Mouse (Mus musculus) CH12.LX (cell line): ENCODE results near the gene Iqcf3. TPM values are rescaled to one million over a fixed set of nuclear protein-coding genes. Genes with fewer than 3 reads are reported as not detected.

ENCODE experiments used
- DNase-seq: peaks from one replicate; pipeline ENCODE4 v3.0.0-alpha.2; 2013; ENCODE audit errors: extremely low read depth
- H3K27ac ChIP-seq: 2 replicates; pipeline ENCODE4 v1.5.1; 2012; ENCODE audit warnings: low read depth, mild to moderate bottlenecking, control low read depth, moderate library complexity; ENCODE audit not compliant: insufficient read depth
- H3K27me3 ChIP-seq: replicated peaks from 2 replicates; pipeline ENCODE3; 2012; ENCODE audit warnings: inconsistent platforms
- H3K36me3 ChIP-seq, 2 experiments: replicated peaks in 1 of 2; 2 replicates each; pipeline versions ENCODE3 to v1.6.1; 2012; ENCODE audit warnings: inconsistent platforms in 1 of 2, low read length in 1 of 2, mild to moderate bottlenecking in 1 of 2, mixed read lengths in 1 of 2, moderate library complexity in 1 of 2; ENCODE audit not compliant: control insufficient read depth in 1 of 2, insufficient read depth in 1 of 2
- H3K4me1 ChIP-seq, 2 experiments: 2 replicates each; pipeline ENCODE4 v1.6.1; 2012; ENCODE audit warnings: inconsistent platforms in 1 of 2, moderate library complexity in 1 of 2; ENCODE audit not compliant: insufficient read depth in 2 of 2, control insufficient read depth in 1 of 2
- H3K4me2 ChIP-seq: 2 replicates; pipeline ENCODE4 v1.6.1; 2012; ENCODE audit warnings: low read depth, mild to moderate bottlenecking, control low read depth; ENCODE audit not compliant: poor library complexity, insufficient read depth, severe bottlenecking
- H3K4me3 ChIP-seq, 3 experiments: fragments of 150-350 bp in 1 of 3; sonication (generic) in 1 of 3; replicated peaks in 1 of 3; 2 replicates each; pipeline versions ENCODE3 to v1.5.1; 2011 to 2012; ENCODE audit warnings: low read depth in 2 of 3, low read length in 2 of 3, mild to moderate bottlenecking in 2 of 3, moderate library complexity in 2 of 3, control low read depth in 1 of 3, improper control_type of control experiment in 1 of 3, inconsistent platforms in 1 of 3, mixed read lengths in 1 of 3; ENCODE audit not compliant: poor library complexity in 1 of 3
- H3K79me2 ChIP-seq: replicated peaks from 2 replicates; pipeline ENCODE4 v1.6.1; 2012; ENCODE audit warnings: mild to moderate bottlenecking, moderate library complexity; ENCODE audit not compliant: control insufficient read depth, poor library complexity, insufficient read depth, severe bottlenecking; ENCODE audit errors: extremely low read depth
- H3K9ac ChIP-seq: 2 replicates; pipeline ENCODE4 v1.6.1; 2012; ENCODE audit warnings: low read depth, mild to moderate bottlenecking, control low read depth, moderate library complexity; ENCODE audit not compliant: insufficient read depth
- H3K9me3 ChIP-seq: replicated peaks from 2 replicates; pipeline ENCODE3; 2012; ENCODE audit warnings: low read length, inconsistent platforms, mixed read lengths
- BHLHE40 ChIP-seq: IDR thresholded peaks from 2 replicates; pipeline ENCODE4 v1.6.1; 2011; ENCODE audit warnings: mild to moderate bottlenecking, low read depth, low read length, improper control_type of control experiment
- CHD1 ChIP-seq: IDR thresholded peaks from 2 replicates; pipeline ENCODE4 v1.6.1; 2012; ENCODE audit warnings: low read depth, low read length, improper control_type of control experiment, inconsistent platforms
- CHD2 ChIP-seq: IDR thresholded peaks from 2 replicates; pipeline ENCODE4 v1.6.1; 2011; ENCODE audit warnings: low read length, improper control_type of control experiment
- CTCF ChIP-seq, 2 experiments: IDR thresholded peaks in 1 of 2; conservative IDR thresholded peaks in 1 of 2; 2 replicates each; pipeline ENCODE4 v1.5.1; 2011 to 2012; ENCODE audit warnings: low read depth in 2 of 2, low read length in 2 of 2, improper control_type of control experiment in 1 of 2, inconsistent platforms in 1 of 2, mild to moderate bottlenecking in 1 of 2, moderate library complexity in 1 of 2
- E2F4 ChIP-seq: IDR thresholded peaks from 2 replicates; pipeline ENCODE4 v1.6.1; 2011; ENCODE audit warnings: low read depth, low read length, improper control_type of control experiment; ENCODE audit not compliant: insufficient replicate concordance
- EP300 ChIP-seq: IDR thresholded peaks from 2 replicates; pipeline ENCODE4 v1.6.1; 2011; ENCODE audit warnings: low read length, improper control_type of control experiment
- ETS1 ChIP-seq: conservative IDR thresholded peaks from 2 replicates; pipeline ENCODE4 v1.6.1; 2012; ENCODE audit warnings: low read depth, mild to moderate bottlenecking, inconsistent platforms, low read length, improper control_type of control experiment, moderate library complexity
- GABPA ChIP-seq: IDR thresholded peaks from 2 replicates; pipeline ENCODE4 v1.6.1; 2012; ENCODE audit warnings: low read depth, low read length, improper control_type of control experiment, inconsistent platforms; ENCODE audit not compliant: insufficient replicate concordance
- JUN ChIP-seq: IDR thresholded peaks from 2 replicates; pipeline ENCODE4 v1.6.1; 2011; ENCODE audit warnings: low read depth, mild to moderate bottlenecking, low read length, improper control_type of control experiment, moderate library complexity; ENCODE audit not compliant: insufficient read depth
- KAT2A ChIP-seq: IDR thresholded peaks from 2 replicates; pipeline ENCODE4 v1.6.1; 2012; ENCODE audit warnings: low read length, improper control_type of control experiment, inconsistent platforms; ENCODE audit not compliant: insufficient replicate concordance
- MAFK ChIP-seq: IDR thresholded peaks from 2 replicates; pipeline ENCODE4 v1.6.1; 2011; ENCODE audit warnings: low read length, improper control_type of control experiment; ENCODE audit not compliant: insufficient replicate concordance
- MAZ ChIP-seq: IDR thresholded peaks from 2 replicates; pipeline ENCODE4 v1.6.1; 2012; ENCODE audit warnings: low read depth, mild to moderate bottlenecking, inconsistent platforms, low read length, improper control_type of control experiment, moderate library complexity
- MEF2A ChIP-seq: IDR thresholded peaks from 2 replicates; pipeline ENCODE4 v1.6.1; 2014; ENCODE audit warnings: low read depth, mild to moderate bottlenecking, inconsistent platforms, low read length, improper control_type of control experiment, borderline replicate concordance
- MYC ChIP-seq: IDR thresholded peaks from 2 replicates; pipeline ENCODE4 v1.6.1; 2011; ENCODE audit warnings: low read depth, mild to moderate bottlenecking, improper control_type of control experiment, low read length
- NRF1 ChIP-seq: IDR thresholded peaks from 2 replicates; pipeline ENCODE4 v1.6.1; 2014; ENCODE audit warnings: low read depth, mild to moderate bottlenecking, inconsistent platforms, low read length, improper control_type of control experiment, moderate library complexity
- PAX5 ChIP-seq: IDR thresholded peaks from 2 replicates; pipeline ENCODE4 v1.6.1; 2012; ENCODE audit warnings: low read length, inconsistent platforms, mixed read lengths
- POLR2A ChIP-seq: IDR thresholded peaks from 2 replicates; pipeline ENCODE4 v1.6.1; 2011; ENCODE audit warnings: low read depth, mild to moderate bottlenecking, improper control_type of control experiment, low read length
- POLR2AphosphoS2 ChIP-seq: IDR thresholded peaks from 2 replicates; pipeline ENCODE4 v1.6.1; 2011; ENCODE audit warnings: low read depth, low read length, improper control_type of control experiment
- RAD21 ChIP-seq: IDR thresholded peaks from 2 replicates; pipeline ENCODE4 v1.6.1; 2011; ENCODE audit warnings: low read depth, mild to moderate bottlenecking, low read length, improper control_type of control experiment, moderate library complexity
- RCOR1 ChIP-seq: conservative IDR thresholded peaks from 2 replicates; pipeline ENCODE4 v1.6.1; 2012; ENCODE audit warnings: low read depth, mild to moderate bottlenecking, inconsistent platforms, low read length, improper control_type of control experiment
- SMC3 ChIP-seq: IDR thresholded peaks from 2 replicates; pipeline ENCODE4 v1.6.1; 2011; ENCODE audit warnings: low read depth, low read length, improper control_type of control experiment
- TCF12 ChIP-seq: IDR thresholded peaks from 2 replicates; pipeline ENCODE4 v1.6.1; 2014; ENCODE audit warnings: low read depth, mild to moderate bottlenecking, inconsistent platforms, low read length, improper control_type of control experiment
- UBTF ChIP-seq: IDR thresholded peaks from 2 replicates; pipeline ENCODE4 v1.6.1; 2012; ENCODE audit warnings: low read depth, mild to moderate bottlenecking, inconsistent platforms, low read length, improper control_type of control experiment, moderate library complexity
- USF1 ChIP-seq: IDR thresholded peaks from 2 replicates; pipeline ENCODE4 v1.6.1; 2014; ENCODE audit warnings: low read depth, mild to moderate bottlenecking, inconsistent platforms, low read length, improper control_type of control experiment
- USF2 ChIP-seq: conservative IDR thresholded peaks from 2 replicates; pipeline ENCODE4 v1.6.1; 2011; ENCODE audit warnings: low read depth, low read length, improper control_type of control experiment
- ZC3H11A ChIP-seq: IDR thresholded peaks from 2 replicates; pipeline ENCODE4 v1.6.1; 2012; ENCODE audit warnings: low read depth, mild to moderate bottlenecking, inconsistent platforms, low read length, improper control_type of control experiment
- ZKSCAN1 ChIP-seq: IDR thresholded peaks from 2 replicates; pipeline ENCODE4 v1.6.1; 2012; ENCODE audit warnings: low read depth, inconsistent platforms, low read length, improper control_type of control experiment, borderline replicate concordance
- ZMIZ1 ChIP-seq: IDR thresholded peaks from 2 replicates; pipeline ENCODE4 v1.6.1; 2012; ENCODE audit warnings: low read depth, mild to moderate bottlenecking, inconsistent platforms, low read length, improper control_type of control experiment
- ZNF384 ChIP-seq: IDR thresholded peaks from 2 replicates; pipeline ENCODE4 v1.6.1; 2012; ENCODE audit warnings: low read depth, low read length, improper control_type of control experiment, inconsistent platforms
- dilution Hi-C: fragments of 300-500 bp; cut with MboI; formaldehyde crosslinking; loops from 2 replicates; pipeline ENCODE4 v1.14.3; 2020; ENCODE audit warnings: low sequenced_read_pairs; ENCODE audit not compliant: extremely low pct_unique_long_range_greater_than_20kb, extremely low pct_ligation_motif_present
- in situ Hi-C: fragments of 300-500 bp; cut with MboI; formaldehyde crosslinking; loops from 3 replicates; pipeline ENCODE4 v1.14.3; 2019; ENCODE audit warnings: low sequenced_read_pairs, low pct_ligation_motif_present, low pct_unique_long_range_greater_than_20kb, mixed read lengths
- polyA plus RNA-seq: library from polyadenylated mRNA; unstranded; fragments of >175 nt; gene quantifications from 2 replicates; pipeline ENCODE4 v1.2.1, GENCODE M21; 2012; ENCODE audit warnings: low read depth; ENCODE audit not compliant: insufficient read length
- total RNA-seq, 2 experiments: library from RNA; depleted of rRNA; stranded (reverse); fragments of 300-350 nt in 1 of 2; fragments of >200 nt in 1 of 2; gene quantifications; 2 replicates each; pipeline ENCODE4 v1.2.3; 2012 to 2014

Gene Iqcf3
- total and polyA plus RNA-seq, 3 experiments = not detected

- in situ Hi-C loops (no loop called here), dilution Hi-C loops (no loop called here)
- Histone ChIP-seq H3K4me3 (no peak overlapping the region), H3K27me3 (no peaks in the 10 kb centered on the region), H3K79me2 (peaks cover 26% of the 10 kb centered on the region), H3K4me2 (no peak overlapping the region), H3K27ac (no peak overlapping the region), H3K4me1 (peaks cover 6 to 38% of the 10 kb centered on the region in 2 experiments; a peak in 3 of 4 replicates), H3K9ac (no peak overlapping the region), H3K9me3 (no peaks in the 10 kb centered on the region), H3K36me3 (peaks cover 56 to 67% of the 10 kb centered on the region in 2 experiments)
- TF ChIP-seq MEF2A (no peak), ZMIZ1 (no peak), RAD21 (no peak), ZNF384 (no peak), CHD2 (no peak), KAT2A (no peak), POLR2AphosphoS2 (no peak), MYC (no peak), USF1 (no peak), PAX5 (no peak), MAFK (no peak), JUN (no peak), MAZ (no peak), USF2 (no peak), CTCF (conservative IDR thresholded peaks at IDR 0.05 in 1 of 2, IDR thresholded peaks at IDR 0.05 in 1 of 2; ENCODE audit: low read depth in 2 of 2, low read length in 2 of 2) (no peak), BHLHE40 (no peak), NRF1 (no peak), RCOR1 (no peak), E2F4 (no peak)
- DNase-seq = no peak
Observed at GRCm38 (mm10) chr9:106480541-106480940, 80.9 kb downstream of the Iqcf3 start.

GRCm38 (mm10) chr9:106478101-106478500 is 83.3 kb downstream of the Iqcf3 start:
- Histone ChIP-seq H3K9ac (peak overlapping the region; percentile 74; the same call in 1 of the 2 replicates), H3K27ac (no peak overlapping the region), H3K9me3 (no peaks in the 10 kb centered on the region), H3K4me1 (peaks cover 6 to 57% of the 10 kb centered on the region in 2 experiments), H3K27me3 (no peaks in the 10 kb centered on the region), H3K36me3 (peaks cover 34 to 52% of the 10 kb centered on the region in 2 experiments), H3K4me3 (peak overlapping the region; percentile 77 to 92 (median 91)), H3K4me2 (peak overlapping the region; percentile 65), H3K79me2 (peaks cover 26% of the 10 kb centered on the region)
- dilution Hi-C loops (no loop called here), in situ Hi-C loops (loop anchor here (5.0 kb wide), 1 partner anchor 41 kb away; the partner anchor contains the start of gene Acy1)
- DNase-seq = no peak
- TF ChIP-seq KAT2A (no peak), TCF12 (no peak), EP300 (no peak), PAX5 (no peak), UBTF (no peak), CHD1 (no peak), CTCF (conservative IDR thresholded peaks at IDR 0.05 in 1 of 2, IDR thresholded peaks at IDR 0.05 in 1 of 2; ENCODE audit: low read depth in 2 of 2, low read length in 2 of 2) (no peak), POLR2A (no peak), SMC3 (no peak), ZKSCAN1 (no peak), ZNF384 (no peak), GABPA (no peak), USF2 (no peak), ETS1 (no peak), ZC3H11A (no peak), MAFK (no peak)
